Mouse (Mus musculus) CH12.LX (cell line): ENCODE data around the gene Cacna2d2. TPM values are rescaled to one million over a fixed set of nuclear protein-coding genes. Genes with fewer than 3 reads are reported as not detected.
A peak's percentile ranks its signal among the peaks of the same experiment; 100 is the strongest.

Experiments used
- DNase-seq: peaks from one replicate; pipeline ENCODE4 v3.0.0-alpha.2; 2013; ENCODE audit errors: extremely low read depth
- H3K27ac ChIP-seq: 2 replicates; pipeline ENCODE4 v1.5.1; 2012; ENCODE audit warnings: low read depth, mild to moderate bottlenecking, control low read depth, moderate library complexity; ENCODE audit not compliant: insufficient read depth
- H3K27me3 ChIP-seq: replicated peaks from 2 replicates; pipeline ENCODE3; 2012; ENCODE audit warnings: inconsistent platforms
- H3K36me3 ChIP-seq, 2 experiments: replicated peaks in 1 of 2; 2 replicates each; pipeline versions ENCODE3 to v1.6.1; 2012; ENCODE audit warnings: inconsistent platforms in 1 of 2, low read length in 1 of 2, mild to moderate bottlenecking in 1 of 2, mixed read lengths in 1 of 2, moderate library complexity in 1 of 2; ENCODE audit not compliant: control insufficient read depth in 1 of 2, insufficient read depth in 1 of 2
- H3K4me1 ChIP-seq, 2 experiments: 2 replicates each; pipeline ENCODE4 v1.6.1; 2012; ENCODE audit warnings: inconsistent platforms in 1 of 2, moderate library complexity in 1 of 2; ENCODE audit not compliant: insufficient read depth in 2 of 2, control insufficient read depth in 1 of 2
- H3K4me2 ChIP-seq: 2 replicates; pipeline ENCODE4 v1.6.1; 2012; ENCODE audit warnings: low read depth, mild to moderate bottlenecking, control low read depth; ENCODE audit not compliant: poor library complexity, insufficient read depth, severe bottlenecking
- H3K4me3 ChIP-seq, 3 experiments: fragments of 150-350 bp in 1 of 3; sonication (generic) in 1 of 3; replicated peaks in 1 of 3; 2 replicates each; pipeline versions ENCODE3 to v1.5.1; 2011 to 2012; ENCODE audit warnings: low read depth in 2 of 3, low read length in 2 of 3, mild to moderate bottlenecking in 2 of 3, moderate library complexity in 2 of 3, control low read depth in 1 of 3, improper control_type of control experiment in 1 of 3, inconsistent platforms in 1 of 3, mixed read lengths in 1 of 3; ENCODE audit not compliant: poor library complexity in 1 of 3
- H3K79me2 ChIP-seq: replicated peaks from 2 replicates; pipeline ENCODE4 v1.6.1; 2012; ENCODE audit warnings: mild to moderate bottlenecking, moderate library complexity; ENCODE audit not compliant: control insufficient read depth, poor library complexity, insufficient read depth, severe bottlenecking; ENCODE audit errors: extremely low read depth
- H3K9ac ChIP-seq: 2 replicates; pipeline ENCODE4 v1.6.1; 2012; ENCODE audit warnings: low read depth, mild to moderate bottlenecking, control low read depth, moderate library complexity; ENCODE audit not compliant: insufficient read depth
- H3K9me3 ChIP-seq: replicated peaks from 2 replicates; pipeline ENCODE3; 2012; ENCODE audit warnings: low read length, inconsistent platforms, mixed read lengths
- CTCF ChIP-seq, 2 experiments: IDR thresholded peaks in 1 of 2; conservative IDR thresholded peaks in 1 of 2; 2 replicates each; pipeline ENCODE4 v1.5.1; 2011 to 2012; ENCODE audit warnings: low read depth in 2 of 2, low read length in 2 of 2, improper control_type of control experiment in 1 of 2, inconsistent platforms in 1 of 2, mild to moderate bottlenecking in 1 of 2, moderate library complexity in 1 of 2
- E2F4 ChIP-seq: IDR thresholded peaks from 2 replicates; pipeline ENCODE4 v1.6.1; 2011; ENCODE audit warnings: low read depth, low read length, improper control_type of control experiment; ENCODE audit not compliant: insufficient replicate concordance
- ELF1 ChIP-seq: IDR thresholded peaks from 2 replicates; pipeline ENCODE4 v1.6.1; 2014; ENCODE audit warnings: low read depth, mild to moderate bottlenecking, inconsistent platforms, low read length, improper control_type of control experiment
- EP300 ChIP-seq: IDR thresholded peaks from 2 replicates; pipeline ENCODE4 v1.6.1; 2011; ENCODE audit warnings: low read length, improper control_type of control experiment
- ETS1 ChIP-seq: conservative IDR thresholded peaks from 2 replicates; pipeline ENCODE4 v1.6.1; 2012; ENCODE audit warnings: low read depth, mild to moderate bottlenecking, inconsistent platforms, low read length, improper control_type of control experiment, moderate library complexity
- IRF4 ChIP-seq: IDR thresholded peaks from 2 replicates; pipeline ENCODE4 v1.6.1; 2014; ENCODE audit warnings: low read depth, mild to moderate bottlenecking, inconsistent platforms, low read length, improper control_type of control experiment
- JUND ChIP-seq: conservative IDR thresholded peaks from 2 replicates; pipeline ENCODE4 v1.6.1; 2011; ENCODE audit warnings: low read depth, low read length, improper control_type of control experiment
- MAFK ChIP-seq: IDR thresholded peaks from 2 replicates; pipeline ENCODE4 v1.6.1; 2011; ENCODE audit warnings: low read length, improper control_type of control experiment; ENCODE audit not compliant: insufficient replicate concordance
- MAX ChIP-seq: IDR thresholded peaks from 2 replicates; pipeline ENCODE4 v1.6.1; 2011; ENCODE audit warnings: low read length, improper control_type of control experiment
- MAZ ChIP-seq: IDR thresholded peaks from 2 replicates; pipeline ENCODE4 v1.6.1; 2012; ENCODE audit warnings: low read depth, mild to moderate bottlenecking, inconsistent platforms, low read length, improper control_type of control experiment, moderate library complexity
- MEF2A ChIP-seq: IDR thresholded peaks from 2 replicates; pipeline ENCODE4 v1.6.1; 2014; ENCODE audit warnings: low read depth, mild to moderate bottlenecking, inconsistent platforms, low read length, improper control_type of control experiment, borderline replicate concordance
- MXI1 ChIP-seq: IDR thresholded peaks from 2 replicates; pipeline ENCODE4 v1.6.1; 2011; ENCODE audit warnings: mild to moderate bottlenecking, low read depth, low read length, improper control_type of control experiment
- MYC ChIP-seq: IDR thresholded peaks from 2 replicates; pipeline ENCODE4 v1.6.1; 2011; ENCODE audit warnings: low read depth, mild to moderate bottlenecking, improper control_type of control experiment, low read length
- NELFE ChIP-seq: IDR thresholded peaks from 2 replicates; pipeline ENCODE4 v1.6.1; 2011; ENCODE audit warnings: low read depth, low read length, improper control_type of control experiment
- PAX5 ChIP-seq: IDR thresholded peaks from 2 replicates; pipeline ENCODE4 v1.6.1; 2012; ENCODE audit warnings: low read length, inconsistent platforms, mixed read lengths
- POLR2A ChIP-seq: IDR thresholded peaks from 2 replicates; pipeline ENCODE4 v1.6.1; 2011; ENCODE audit warnings: low read depth, mild to moderate bottlenecking, improper control_type of control experiment, low read length
- POLR2AphosphoS2 ChIP-seq: IDR thresholded peaks from 2 replicates; pipeline ENCODE4 v1.6.1; 2011; ENCODE audit warnings: low read depth, low read length, improper control_type of control experiment
- RCOR1 ChIP-seq: conservative IDR thresholded peaks from 2 replicates; pipeline ENCODE4 v1.6.1; 2012; ENCODE audit warnings: low read depth, mild to moderate bottlenecking, inconsistent platforms, low read length, improper control_type of control experiment
- SIN3A ChIP-seq: IDR thresholded peaks from 2 replicates; pipeline ENCODE4 v1.6.1; 2012; ENCODE audit warnings: low read length, improper control_type of control experiment, inconsistent platforms
- SMC3 ChIP-seq: IDR thresholded peaks from 2 replicates; pipeline ENCODE4 v1.6.1; 2011; ENCODE audit warnings: low read depth, low read length, improper control_type of control experiment
- TCF12 ChIP-seq: IDR thresholded peaks from 2 replicates; pipeline ENCODE4 v1.6.1; 2014; ENCODE audit warnings: low read depth, mild to moderate bottlenecking, inconsistent platforms, low read length, improper control_type of control experiment
- USF2 ChIP-seq: conservative IDR thresholded peaks from 2 replicates; pipeline ENCODE4 v1.6.1; 2011; ENCODE audit warnings: low read depth, low read length, improper control_type of control experiment
- ZC3H11A ChIP-seq: IDR thresholded peaks from 2 replicates; pipeline ENCODE4 v1.6.1; 2012; ENCODE audit warnings: low read depth, mild to moderate bottlenecking, inconsistent platforms, low read length, improper control_type of control experiment
- ZMIZ1 ChIP-seq: IDR thresholded peaks from 2 replicates; pipeline ENCODE4 v1.6.1; 2012; ENCODE audit warnings: low read depth, mild to moderate bottlenecking, inconsistent platforms, low read length, improper control_type of control experiment
- dilution Hi-C: fragments of 300-500 bp; cut with MboI; formaldehyde crosslinking; loops from 2 replicates; pipeline ENCODE4 v1.14.3; 2020; ENCODE audit warnings: low sequenced_read_pairs; ENCODE audit not compliant: extremely low pct_unique_long_range_greater_than_20kb, extremely low pct_ligation_motif_present
- in situ Hi-C: fragments of 300-500 bp; cut with MboI; formaldehyde crosslinking; loops from 3 replicates; pipeline ENCODE4 v1.14.3; 2019; ENCODE audit warnings: low sequenced_read_pairs, low pct_ligation_motif_present, low pct_unique_long_range_greater_than_20kb, mixed read lengths
- polyA plus RNA-seq: library from polyadenylated mRNA; unstranded; fragments of >175 nt; gene quantifications from 2 replicates; pipeline ENCODE4 v1.2.1, GENCODE M21; 2012; ENCODE audit warnings: low read depth; ENCODE audit not compliant: insufficient read length
- total RNA-seq, 2 experiments: library from RNA; depleted of rRNA; stranded (reverse); fragments of 300-350 nt in 1 of 2; fragments of >200 nt in 1 of 2; gene quantifications; 2 replicates each; pipeline ENCODE4 v1.2.3; 2012 to 2014

Gene Cacna2d2
- total and polyA plus RNA-seq, 3 experiments, result 0.04 TPM; not detected in 2

GRCm38 (mm10) chr9:107566855-107567254 lies 167.4 kb downstream of the Cacna2d2 start:
- no peaks in the 10 kb centered on the region for H3K9me3 ChIP-seq
- no peak overlapping the region for H3K4me3 ChIP-seq
- in situ Hi-C loops, result no loop called here
- no peak overlapping the region for H3K27ac ChIP-seq
- H3K79me2 ChIP-seq, result peaks cover 9% of the 10 kb centered on the region
- TF ChIP-seq MXI1 (no peak), ELF1 (no peak), ZMIZ1 (no peak), MYC (no peak), PAX5 (no peak), IRF4 (no peak), EP300 (no peak), MAFK (no peak), ETS1 (no peak), SIN3A (no peak), ZC3H11A (no peak), POLR2A (no peak), MAZ (no peak), TCF12 (no peak), JUND (no peak), SMC3 (no peak), MAX (no peak)
- H3K36me3 ChIP-seq, result peaks cover 29 to 50% of the 10 kb centered on the region in 2 experiments
- H3K9ac ChIP-seq, result no peak overlapping the region
- H3K27me3 ChIP-seq, result no peaks in the 10 kb centered on the region
- no peak for DNase-seq
- dilution Hi-C loops, result no loop called here
- H3K4me1 ChIP-seq, result peaks cover 23 to 64% of the 10 kb centered on the region in 2 experiments
- H3K4me2 ChIP-seq, result no peak overlapping the region

- Histone ChIP-seq H3K79me2 (peaks cover 9% of the 10 kb centered on the region), H3K27me3 (no peaks in the 10 kb centered on the region), H3K4me2 (peak within 1 kb of the TSS; percentile 65; the same call in 1 of the 2 replicates), H3K9ac (peak within 1 kb of the TSS; percentile 79), H3K9me3 (no peaks in the 10 kb centered on the region), H3K36me3 (peaks cover 34 to 54% of the 10 kb centered on the region in 2 experiments), H3K4me1 (peaks cover 23 to 54% of the 10 kb centered on the region in 2 experiments), H3K4me3 (peak within 1 kb of the TSS; percentile 80 to 83 (median 80)), H3K27ac (no peak within 1 kb of the TSS)
- dilution Hi-C loops, result no loop called here
- TF ChIP-seq E2F4 (no peak), MAZ (no peak), NELFE (no peak), POLR2AphosphoS2 (no peak), USF2 (no peak), RCOR1 (no peak), MEF2A (no peak), MXI1 (no peak), PAX5 (no peak), ZMIZ1 (no peak), ELF1 (no peak), CTCF (conservative IDR thresholded peaks at IDR 0.05 in 1 of 2, IDR thresholded peaks at IDR 0.05 in 1 of 2; ENCODE audit: low read depth in 2 of 2, low read length in 2 of 2) (no peak)
- DNase-seq, result no peak
- in situ Hi-C loops, result no loop called here
Measured at GRCm38 (mm10) chr9:107567702-107568319, 168.4 kb downstream of the Cacna2d2 start, which contains the start of gene Hyal2. Gene Hyal2 (plus strand): TSS chr9:107567945.
